Mouse (Mus musculus): ENCODE measurements at regions not wholly inside any gene's neighbourhood (a gene's known extent, or its start where the extent isn't known, plus 50 kb on each side); places are given as distances from the start of the nearest gene placed in this dataset.

- CTCF ChIA-PET, result no interaction called here
- no peak for ATAC-seq
These were observed 52.8 kb upstream of the Chodl start for GRCm38 (mm10) chr16:78877941-78878340.

GRCm38 (mm10) chr16:78859006-78859405 is 71.7 kb upstream of the Chodl start:
- no peak for DNase-seq (ENCODE audit: low read depth, low spot score)
- ChIA-PET CTCF (no interaction called here), POLR2A (no interaction called here)
- ATAC-seq, result no peak
- H3K27me3 ChIP-seq, result no peaks in the 10 kb centered on the region
- in situ Hi-C loops (cut with MboI; ENCODE audit: low pct_unique_long_range_greater_than_20kb), result no loop called here
- TF ChIP-seq CTCF (IDR thresholded peaks at IDR 0.05), result no peak

More at GRCm38 (mm10) chr16:78877941-78878340, 52.8 kb upstream of the Chodl start:
- peaks cover 3% of the 10 kb centered on the region for H3K27me3 ChIP-seq
- DNase-seq (ENCODE audit: low read depth, low spot score), result no peak
- POLR2A ChIA-PET, result no interaction called here
- no peak for TF ChIP-seq CTCF (IDR thresholded peaks at IDR 0.05)
- in situ Hi-C loops (cut with MboI; ENCODE audit: low pct_unique_long_range_greater_than_20kb), result no loop called here

GRCm38 (mm10) chr16:78830957-78831356 is 99.8 kb upstream of the Chodl start:
- CTCF ChIA-PET, result interaction anchor here (1.1 kb wide), 1 partner anchor 12 kb away, joined by 3 read pairs; no protein-coding TSS in a partner anchor

GRCm38 (mm10) chr16:78827739-78828138 is 103.0 kb upstream of the Chodl start:
- CTCF ChIA-PET, result no interaction called here
- ATAC-seq, result no peak
- POLR2A ChIA-PET, result interaction anchor here (0.6 kb wide), 1 partner anchor 268 kb away, joined by 4 read pairs; no protein-coding TSS in a partner anchor
- in situ Hi-C loops (cut with MboI; ENCODE audit: low pct_unique_long_range_greater_than_20kb), result no loop called here
- TF ChIP-seq CTCF (IDR thresholded peaks at IDR 0.05), result no peak
- no peaks in the 10 kb centered on the region for H3K27me3 ChIP-seq
- DNase-seq (ENCODE audit: low read depth, low spot score), result peak; percentile 6

More at GRCm38 (mm10) chr16:78830957-78831356, 99.8 kb upstream of the Chodl start:
- in situ Hi-C loops (cut with MboI; ENCODE audit: low pct_unique_long_range_greater_than_20kb), result no loop called here
- POLR2A ChIA-PET, result no interaction called here
- ATAC-seq (no peak), DNase-seq (ENCODE audit: low read depth, low spot score) (no peak)
- TF ChIP-seq CTCF (IDR thresholded peaks at IDR 0.05), result no peak
- no peaks in the 10 kb centered on the region for H3K27me3 ChIP-seq

- no peak for TF ChIP-seq CTCF (IDR thresholded peaks at IDR 0.05)
- H3K27me3 ChIP-seq, result no peaks in the 10 kb centered on the region
- in situ Hi-C loops (cut with MboI; ENCODE audit: low pct_unique_long_range_greater_than_20kb), result no loop called here
- ChIA-PET POLR2A (no interaction called here), CTCF (interaction anchor here (0.6 kb wide), 1 partner anchor 34 kb away, joined by 3 read pairs; no protein-coding TSS in a partner anchor)
- ATAC-seq (no peak), DNase-seq (ENCODE audit: low read depth, low spot score) (no peak)
These were observed 140.7 kb upstream of the Chodl start for GRCm38 (mm10) chr16:78790064-78790463.

GRCm38 (mm10) chr16:78759226-78759625 is 171.5 kb upstream of the Chodl start:
- ChIA-PET CTCF (no interaction called here), POLR2A (no interaction called here)
- DNase-seq (ENCODE audit: low read depth, low spot score) (no peak), ATAC-seq (no peak)
- in situ Hi-C loops (cut with MboI; ENCODE audit: low pct_unique_long_range_greater_than_20kb), result no loop called here
- no peak for TF ChIP-seq CTCF (IDR thresholded peaks at IDR 0.05)
- H3K27me3 ChIP-seq, result peaks cover 4% of the 10 kb centered on the region

- ChIA-PET POLR2A (no interaction called here), CTCF (no interaction called here)
- no peak for TF ChIP-seq CTCF (IDR thresholded peaks at IDR 0.05)
- ATAC-seq, result peak; percentile 35
- H3K27me3 ChIP-seq, result no peaks in the 10 kb centered on the region
- in situ Hi-C loops (cut with MboI; ENCODE audit: low pct_unique_long_range_greater_than_20kb), result no loop called here
- DNase-seq (ENCODE audit: low read depth, low spot score), result no peak
These were observed 161.4 kb upstream of the D16Ertd472e start for GRCm38 (mm10) chr16:78737902-78738301.

GRCm38 (mm10) chr16:78730583-78731501 is 154.3 kb upstream of the D16Ertd472e start:
- ATAC-seq (no peak), DNase-seq (ENCODE audit: low read depth, low spot score) (no peak)
- ChIA-PET CTCF (no interaction called here), POLR2A (no interaction called here)
- H3K27me3 ChIP-seq, result no peaks in the 10 kb centered on the region
- TF ChIP-seq CTCF (IDR thresholded peaks at IDR 0.05), result no peak
- in situ Hi-C loops (cut with MboI; ENCODE audit: low pct_unique_long_range_greater_than_20kb), result no loop called here

- POLR2A ChIA-PET, result no interaction called here
- in situ Hi-C loops (cut with MboI; ENCODE audit: low pct_unique_long_range_greater_than_20kb), result no loop called here
- H3K27me3 ChIP-seq, result no peaks in the 10 kb centered on the region
- no peak for DNase-seq (ENCODE audit: low read depth, low spot score)
- ATAC-seq, result no peak
- CTCF ChIA-PET, result interaction anchor here (1.4 kb wide), 1 partner anchor 9 kb away, joined by 3 read pairs; no protein-coding TSS in a partner anchor
- no peak for TF ChIP-seq CTCF (IDR thresholded peaks at IDR 0.05)
These were observed 149.0 kb upstream of the D16Ertd472e start for GRCm38 (mm10) chr16:78725541-78725940.

- ChIA-PET CTCF (no interaction called here), POLR2A (no interaction called here)
- TF ChIP-seq CTCF (IDR thresholded peaks at IDR 0.05), result no peak
- no peak for DNase-seq (ENCODE audit: low read depth, low spot score)
- in situ Hi-C loops (cut with MboI; ENCODE audit: low pct_unique_long_range_greater_than_20kb), result no loop called here
- no peaks in the 10 kb centered on the region for H3K27me3 ChIP-seq
- ATAC-seq, result no peak
These were observed 133.4 kb upstream of the D16Ertd472e start for GRCm38 (mm10) chr16:78709943-78710342.

- in situ Hi-C loops (cut with MboI; ENCODE audit: low pct_unique_long_range_greater_than_20kb), result no loop called here
- no peak for TF ChIP-seq CTCF (IDR thresholded peaks at IDR 0.05)
- ChIA-PET CTCF (no interaction called here), POLR2A (no interaction called here)
- H3K27me3 ChIP-seq, result no peaks in the 10 kb centered on the region
- no peak for DNase-seq (ENCODE audit: low read depth, low spot score)
- no peak for ATAC-seq
These were observed 131.1 kb upstream of the D16Ertd472e start for GRCm38 (mm10) chr16:78707566-78707965.

Measured in Patski (cell line).